25 mouse cellular contexts compared by ENCODE assay signal in the genomic region with DNA sequence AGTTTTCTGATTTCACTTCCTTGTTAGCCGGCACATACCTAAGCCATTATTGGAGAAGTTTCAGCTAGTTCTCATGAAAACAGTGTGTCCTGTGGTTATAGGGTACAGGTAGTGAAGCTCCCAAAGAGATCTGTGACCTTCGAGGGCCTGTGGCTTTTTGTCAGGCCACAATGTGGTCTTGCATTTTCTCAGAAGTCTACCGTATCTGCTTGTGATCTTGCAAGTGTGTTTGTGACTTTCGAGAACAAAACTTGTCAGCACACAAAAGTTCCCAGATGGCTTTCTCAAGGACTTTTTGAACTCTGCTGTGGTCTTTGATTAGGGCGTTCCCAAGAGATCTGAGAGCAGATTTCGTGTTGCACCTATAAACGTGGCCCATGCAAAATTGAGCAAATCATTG.
DNase-seq lines count a peak whose midpoint lies in the region; ATAC-seq and TF ChIP-seq lines count a peak whose summit lies in the region.
"Had no signal": no experiment of that assay in that cellular context is flagged by ENCODE, and none has a peak within 500 bp of the region (broad histone marks: within the 10 kb centered on the region; RNA-seq: fewer than 3 reads in every experiment).

No protein-coding gene starts in this region.

- TF ChIP-seq CTCF in liver, adult 2 months (IDR thresholded peaks at IDR 0.05; ENCODE audit: low read depth, low read length) = no peak

- no peak for ATAC-seq in liver, embryonic 12.5 days
- ATAC-seq in activated CD4-positive, CD25-positive, alpha-beta regulatory T cell, adult 4 months = peak; percentile 35
- no peak for ATAC-seq in hindbrain, embryonic 12.5 days (ENCODE audit: low FRiP score)
- no peak for ATAC-seq in forebrain, embryonic 16.5 days
- ATAC-seq: forebrain, embryonic 14.5 days; intestine, embryonic 15.5 days had no signal

- H3K9me3 ChIP-seq in liver, embryonic 12.5 days (replicated peaks) = no peaks in the 10 kb centered on the region
- H3K9me3 ChIP-seq in hindbrain, embryonic 12.5 days (replicated peaks) = no peaks in the 10 kb centered on the region
- H3K9me3 ChIP-seq in forebrain, embryonic 16.5 days (ENCODE audit: control insufficient read depth, low read length) = no peaks in the 10 kb centered on the region
- H3K9me3 ChIP-seq: embryonic facial prominence, embryonic 15.5 days; heart, embryonic 13.5 days; intestine, embryonic 15.5 days; liver, embryonic 15.5 days; midbrain, embryonic 12.5 days had no signal

- DNase-seq in liver, adult 2 months (ENCODE audit: extremely low read depth, low read depth, low spot score) = peak; percentile 1
- DNase-seq in thymus, postnatal 0 days (ENCODE audit: low spot score) = peak; percentile 44
- DNase-seq in thymus, postnatal 4 days = no peak
- DNase-seq in thymus, postnatal 25 days = peak; percentile 47
- DNase-seq: adrenal gland, postnatal 25 days; B cell, adult 2 months; cerebellum, adult 8-10 months; cerebellum, postnatal 36 days; gastrocnemius, postnatal 14 days; heart, adult 18-20 months; kidney, postnatal 4 days; layer of hippocampus, adult 9-11 months; right cerebral cortex, postnatal 25 days had no signal

- H3K4me3 ChIP-seq in liver, adult 2 months (ENCODE audit: insufficient read depth, low read depth, low read length) = no peak overlapping the region
- no peak overlapping the region for H3K4me3 ChIP-seq in liver, embryonic 12.5 days
- no peak overlapping the region for H3K4me3 ChIP-seq in hindbrain, embryonic 12.5 days
- H3K4me3 ChIP-seq in forebrain, embryonic 16.5 days (replicated peaks; ENCODE audit: low read length) = no peak overlapping the region
- H3K4me3 ChIP-seq: embryonic facial prominence, embryonic 15.5 days; heart, embryonic 13.5 days; intestine, embryonic 15.5 days; liver, embryonic 15.5 days; midbrain, embryonic 12.5 days had no signal

- no peaks in the 10 kb centered on the region for H3K27me3 ChIP-seq in liver, adult 2 months (ENCODE audit: control insufficient read depth, insufficient read depth, low read length)
- H3K27me3 ChIP-seq in liver, embryonic 12.5 days (replicated peaks) = no peaks in the 10 kb centered on the region
- H3K27me3 ChIP-seq in hindbrain, embryonic 12.5 days = no peaks in the 10 kb centered on the region
- no peaks in the 10 kb centered on the region for H3K27me3 ChIP-seq in forebrain, embryonic 16.5 days (replicated peaks; ENCODE audit: control insufficient read depth, insufficient read depth, low read length)
- H3K27me3 ChIP-seq: embryonic facial prominence, embryonic 15.5 days; heart, embryonic 13.5 days; intestine, embryonic 15.5 days; liver, embryonic 15.5 days; midbrain, embryonic 12.5 days had no signal

- no peaks in the 10 kb centered on the region for H3K79me2 ChIP-seq in liver, adult 2 months (ENCODE audit: control insufficient read depth, insufficient read depth, low read length)

- H3K36me3 ChIP-seq in liver, adult 2 months (ENCODE audit: control insufficient read depth, insufficient read depth, low read length) = no peaks in the 10 kb centered on the region
- no peaks in the 10 kb centered on the region for H3K36me3 ChIP-seq in liver, embryonic 12.5 days
- H3K36me3 ChIP-seq in hindbrain, embryonic 12.5 days = no peaks in the 10 kb centered on the region
- no peaks in the 10 kb centered on the region for H3K36me3 ChIP-seq in forebrain, embryonic 16.5 days (ENCODE audit: control insufficient read depth, insufficient read depth)
- H3K36me3 ChIP-seq: embryonic facial prominence, embryonic 15.5 days; heart, embryonic 13.5 days; intestine, embryonic 15.5 days; liver, embryonic 15.5 days; midbrain, embryonic 12.5 days had no signal

- TF ChIP-seq POLR2A in liver, adult 2 months (IDR thresholded peaks at IDR 0.05; ENCODE audit: extremely low read depth, insufficient read depth, low read length) = no peak

- H3K4me1 ChIP-seq in liver, adult 2 months (ENCODE audit: control insufficient read depth, insufficient read depth, low read length) = no peaks in the 10 kb centered on the region
- H3K4me1 ChIP-seq in liver, embryonic 12.5 days = no peaks in the 10 kb centered on the region
- H3K4me1 ChIP-seq in hindbrain, embryonic 12.5 days = no peaks in the 10 kb centered on the region
- no peaks in the 10 kb centered on the region for H3K4me1 ChIP-seq in forebrain, embryonic 16.5 days (replicated peaks; ENCODE audit: control insufficient read depth, insufficient read depth, low read length)
- H3K4me1 ChIP-seq: heart, embryonic 13.5 days; intestine, embryonic 15.5 days; liver, embryonic 15.5 days; midbrain, embryonic 12.5 days had no signal

- no peak overlapping the region for H3K27ac ChIP-seq in liver, adult 2 months (replicated peaks; ENCODE audit: insufficient read depth, low read depth, low read length)
- H3K27ac ChIP-seq in liver, embryonic 12.5 days = no peak overlapping the region
- no peak overlapping the region for H3K27ac ChIP-seq in hindbrain, embryonic 12.5 days
- H3K27ac ChIP-seq in forebrain, embryonic 16.5 days (ENCODE audit: low read length) = no peak overlapping the region
- H3K27ac ChIP-seq: embryonic facial prominence, embryonic 15.5 days; heart, embryonic 13.5 days; hindbrain, embryonic 14.5 days; intestine, embryonic 15.5 days; liver, embryonic 15.5 days; midbrain, embryonic 12.5 days; stomach, postnatal 0 days had no signal

- no peak overlapping the region for H3K9ac ChIP-seq in liver, adult 2 months (ENCODE audit: low read depth, low read length)
- H3K9ac ChIP-seq in liver, embryonic 12.5 days = no peak overlapping the region
- H3K9ac ChIP-seq in hindbrain, embryonic 12.5 days = no peak overlapping the region
- H3K9ac ChIP-seq in forebrain, embryonic 16.5 days (replicated peaks; ENCODE audit: low read depth, low read length) = no peak overlapping the region
- H3K9ac ChIP-seq: embryonic facial prominence, embryonic 15.5 days; heart, embryonic 13.5 days; hindbrain, embryonic 14.5 days; intestine, embryonic 15.5 days; liver, embryonic 15.5 days; midbrain, embryonic 12.5 days had no signal

- 94% methylated on average over 7 of the region's 7 CpGs for WGBS in liver, adult 2 months
- 67% methylated on average over 7 of the region's 7 CpGs for WGBS in liver, embryonic 12.5 days (ENCODE audit: insufficient replicate concordance)
- 90% methylated on average over 7 of the region's 7 CpGs for whole genome bisulfite sequencing in hindbrain, embryonic 12.5 days
- 91% methylated on average over 7 of the region's 7 CpGs for WGBS in forebrain, embryonic 16.5 days

- H3K4me2 ChIP-seq in liver, embryonic 12.5 days = no peak overlapping the region
- H3K4me2 ChIP-seq in hindbrain, embryonic 12.5 days (replicated peaks) = no peak overlapping the region
- H3K4me2 ChIP-seq in forebrain, embryonic 16.5 days (ENCODE audit: low read length) = no peak overlapping the region
- H3K4me2 ChIP-seq: embryonic facial prominence, embryonic 15.5 days; heart, embryonic 13.5 days; hindbrain, embryonic 14.5 days; intestine, embryonic 15.5 days; liver, embryonic 15.5 days; midbrain, embryonic 12.5 days had no signal
